Mouse (Mus musculus) Patski (cell line): Measurements from ENCODE around the gene Kcna10. TPM values are rescaled to one million over a fixed set of nuclear protein-coding genes. Genes with fewer than 3 reads are reported as not detected.
A peak's percentile ranks its signal among the peaks of the same experiment; 100 is the strongest.

Experiments
- ATAC-seq: fragments of 100-300 bp; one replicate; pipeline ENCODE4 v1.8.0; 2021
- CTCF ChIA-PET: fragments of 350-600 bp; sonication (Branson Sonifier 250); formaldehyde crosslinking; loops from one replicate; lab custom pipeline; 2022; ENCODE audit warnings: inconsistent platforms; lab: Charles Lee
- POLR2A ChIA-PET: fragments of 350-600 bp; sonication (Branson Sonifier 250); formaldehyde crosslinking; loops from one replicate; lab custom pipeline; 2022; ENCODE audit warnings: antibody characterized with exemption, inconsistent platforms; lab: Charles Lee
- DNase-seq: peaks from one replicate; pipeline ENCODE4 v3.0.0-alpha.2; 2011; ENCODE audit warnings: low read depth, low spot score
- H3K27me3 ChIP-seq: fragments of 371-371 bp; one replicate; pipeline ENCODE4 v1.5.1; 2021
- CTCF ChIP-seq: fragments of 100-300 bp; IDR thresholded peaks from one replicate; pipeline ENCODE4 v1.5.1; 2021
- in situ Hi-C: fragments of 300-500 bp; cut with MboI; formaldehyde crosslinking; loops from 3 replicates; pipeline ENCODE4 v1.11.1; 2018; ENCODE audit warnings: low pct_unique_long_range_greater_than_20kb, mixed read lengths
- polyA plus RNA-seq: library from polyadenylated mRNA; unstranded; gene quantifications from one replicate; pipeline ENCODE4 v1.2.3, GENCODE M21; 2021

Kcna10 gene
- polyA plus RNA-seq, 1 experiment from 2014 or later = not detected

DNA sequence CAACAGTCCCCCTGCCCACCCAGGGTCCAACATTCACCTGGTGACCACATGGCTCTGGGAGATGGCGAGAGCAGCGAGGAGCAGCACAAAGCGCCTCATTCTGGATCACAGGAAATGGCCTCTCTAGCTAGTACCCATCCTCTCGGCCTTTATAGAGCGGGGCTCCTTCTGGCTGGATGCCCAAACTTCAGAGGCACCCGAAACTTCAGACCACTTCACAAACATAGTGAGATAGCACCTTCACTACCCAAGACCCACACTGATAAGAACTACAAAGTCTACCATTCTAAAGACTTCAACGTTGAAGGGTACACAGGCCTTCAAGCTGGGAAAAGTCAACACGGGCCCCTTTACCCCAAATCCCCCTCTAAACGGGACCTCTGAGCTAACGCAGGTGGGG, 38.8 kb downstream of the Kcna10 start, which contains the start of gene Cym:
TSS of gene Cym (minus strand) at position 125 of the 400 bp plus-strand sequence.
- ATAC-seq (no peak), DNase-seq (no peak)
- peaks cover 15% of the 10 kb centered on the region for H3K27me3 ChIP-seq
- no peak for TF ChIP-seq CTCF
- in situ Hi-C loops = no loop called here
- ChIA-PET CTCF (interaction anchor here (1.1 kb wide), 1 partner anchor 12 kb away, joined by 4 read pairs; no protein-coding TSS in a partner anchor), POLR2A (no interaction called here)

DNA sequence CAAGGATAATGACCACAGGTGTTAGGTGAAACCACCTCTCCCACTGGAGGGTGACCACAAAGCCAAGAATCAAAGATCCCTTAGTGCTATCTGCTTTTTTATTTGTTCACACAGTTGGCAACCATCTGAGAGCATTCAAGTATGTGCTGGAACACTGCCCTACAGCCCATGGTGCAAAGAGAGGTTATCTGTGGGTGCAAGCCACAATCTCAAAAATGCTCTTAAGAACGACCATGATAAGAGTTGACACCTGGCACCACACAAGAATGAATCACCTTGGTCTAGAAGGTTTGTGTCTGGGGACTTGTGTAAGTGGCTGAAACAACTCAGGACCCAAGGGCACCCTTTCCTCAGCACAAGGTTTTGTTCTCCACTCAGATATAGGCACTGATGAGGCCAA, 40.4 kb downstream of the Kcna10 start:
- POLR2A ChIA-PET = no interaction called here

DNA sequence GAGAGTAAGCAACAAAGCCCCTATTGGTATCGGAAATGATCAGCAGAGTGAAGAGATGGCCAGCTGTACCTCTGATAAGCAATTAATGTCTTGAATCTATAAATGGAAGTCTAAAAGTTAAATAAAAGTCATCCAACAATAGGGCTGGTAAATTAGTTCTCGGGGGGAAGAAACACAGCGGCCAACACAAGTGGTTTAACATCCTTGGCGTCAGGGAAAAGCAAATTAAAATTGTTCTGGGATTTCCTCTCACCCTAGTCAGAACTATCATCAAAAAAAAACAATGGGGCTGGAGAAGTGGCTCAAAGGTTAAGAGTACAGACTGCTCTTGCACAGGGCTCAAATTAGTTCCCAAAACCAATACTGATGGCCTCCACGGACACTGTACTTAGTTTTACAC, 43.0 kb downstream of the Kcna10 start:
- in situ Hi-C loops = no loop called here
- POLR2A ChIA-PET = no interaction called here

More for the DNA sequence above, 40.4 kb downstream of the Kcna10 start:
- DNase-seq (no peak), ATAC-seq (no peak)
- H3K27me3 ChIP-seq = peaks cover 13% of the 10 kb centered on the region
- CTCF ChIA-PET = no interaction called here
- TF ChIP-seq CTCF = no peak
- in situ Hi-C loops = no loop called here

DNA sequence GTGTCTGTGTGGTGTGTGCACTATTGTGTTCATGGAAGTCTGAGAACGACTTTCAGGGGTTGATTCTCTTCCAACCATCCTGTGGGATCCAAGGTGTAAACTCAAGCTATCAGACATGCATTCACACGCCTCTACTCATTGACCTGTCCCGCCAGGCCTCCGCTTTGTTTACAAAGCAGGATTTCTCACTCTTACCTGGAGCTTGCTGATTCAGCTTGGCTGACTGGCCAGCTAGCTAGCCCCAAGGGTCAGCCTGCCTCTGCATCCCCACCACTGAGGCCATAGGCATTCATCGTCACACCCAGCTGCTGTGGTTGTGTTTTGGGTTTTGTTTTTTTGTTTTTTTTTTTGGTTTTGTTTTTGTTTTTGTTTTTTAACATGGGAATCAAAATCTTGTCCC, 46.4 kb downstream of the Kcna10 start:
- H3K27me3 ChIP-seq = peaks cover 12% of the 10 kb centered on the region
- TF ChIP-seq CTCF = no peak
- in situ Hi-C loops = no loop called here
- DNase-seq = no peak
- POLR2A ChIA-PET = interaction anchor here (0.7 to 0.9 kb wide), 2 partner anchors 197 to 248 kb away, joined by 3 to 7 read pairs; no protein-coding TSS in a partner anchor
- ATAC-seq = no peak
- CTCF ChIA-PET = interaction anchor here (0.9 to 10.1 kb wide), 3 partner anchors 13 to 236 kb away, joined by 3 to 98 read pairs (median 23); no protein-coding TSS in a partner anchor

More for the DNA sequence above, 43.0 kb downstream of the Kcna10 start:
- ATAC-seq (no peak), DNase-seq (no peak)
- peaks cover 14% of the 10 kb centered on the region for H3K27me3 ChIP-seq
- TF ChIP-seq CTCF = no peak
- CTCF ChIA-PET = interaction anchor here (1.3 to 1.4 kb wide), 2 partner anchors 9 to 51 kb away, joined by 3 read pairs; no protein-coding TSS in a partner anchor

DNA sequence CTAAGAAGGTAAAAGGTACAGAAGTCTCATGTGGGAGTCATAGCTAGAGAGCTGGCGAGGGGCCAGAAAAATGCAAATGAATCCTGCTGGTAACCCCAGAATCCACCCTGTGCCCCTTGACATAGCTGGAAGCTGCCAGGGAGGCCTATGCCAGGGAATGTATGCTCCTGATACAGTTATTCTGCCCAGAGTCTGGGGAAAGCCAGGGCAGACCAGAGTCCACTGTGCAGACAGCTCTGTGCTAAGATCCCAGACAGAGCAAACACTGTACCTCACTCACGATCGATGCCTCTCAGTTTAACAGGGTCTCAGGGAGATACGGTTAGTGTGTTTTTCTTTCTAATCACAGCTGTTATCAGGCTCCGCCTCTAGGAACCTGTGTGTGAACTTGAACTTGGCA, 47.0 kb downstream of the Kcna10 start:
- no peak for TF ChIP-seq CTCF
- ChIA-PET POLR2A (interaction anchor here (0.7 to 1.0 kb wide), 2 partner anchors 26 to 196 kb away, joined by 3 to 4 read pairs; no protein-coding TSS in a partner anchor), CTCF (interaction anchor here (1.1 to 10.1 kb wide), 6 partner anchors 13 to 236 kb away, joined by 4 to 98 read pairs (median 5); partner anchors contain the start of gene Lamtor5)
- DNase-seq (no peak), ATAC-seq (no peak)
- H3K27me3 ChIP-seq = peaks cover 12% of the 10 kb centered on the region
- in situ Hi-C loops = loop anchor here (5.0 to 10.0 kb wide), 3 partner anchors 42 to 345 kb away; no protein-coding TSS in a partner anchor

DNA sequence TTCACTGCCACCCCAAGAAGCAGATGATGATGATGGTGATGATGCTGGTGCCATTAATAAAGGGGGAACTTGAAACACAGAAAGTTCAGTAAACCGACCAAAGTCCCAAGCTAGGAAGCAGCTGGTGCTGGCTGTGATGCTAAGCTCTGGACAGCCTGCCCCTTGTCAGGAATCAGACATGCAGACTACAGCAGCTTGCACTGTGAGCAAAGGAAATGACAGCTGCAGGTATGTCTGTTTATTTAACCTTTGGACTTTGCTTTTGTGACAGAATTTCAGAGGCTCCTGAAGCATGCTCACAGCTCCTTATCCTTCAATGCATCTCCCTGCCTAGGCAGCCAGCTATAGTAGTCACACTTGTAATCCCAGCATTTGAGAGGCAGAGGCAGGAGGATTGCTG, 47.7 kb downstream of the Kcna10 start, which contains the start of gene A630076J17Rik:
TSS of gene A630076J17Rik (plus strand) at position 88 of the 400 bp plus-strand sequence.
- no peak for DNase-seq
- in situ Hi-C loops = loop anchor here (5.0 to 10.0 kb wide), 3 partner anchors 42 to 344 kb away; no protein-coding TSS in a partner anchor
- no peak for TF ChIP-seq CTCF
- ChIA-PET CTCF (interaction anchor here (1.1 to 10.1 kb wide), 7 partner anchors 13 to 235 kb away, joined by 3 to 98 read pairs (median 5); partner anchors contain the start of gene Lamtor5), POLR2A (interaction anchor here (1.0 kb wide), 1 partner anchor 25 kb away, joined by 4 read pairs; no protein-coding TSS in a partner anchor)
- no peak for ATAC-seq
- peaks cover 10% of the 10 kb centered on the region for H3K27me3 ChIP-seq

DNA sequence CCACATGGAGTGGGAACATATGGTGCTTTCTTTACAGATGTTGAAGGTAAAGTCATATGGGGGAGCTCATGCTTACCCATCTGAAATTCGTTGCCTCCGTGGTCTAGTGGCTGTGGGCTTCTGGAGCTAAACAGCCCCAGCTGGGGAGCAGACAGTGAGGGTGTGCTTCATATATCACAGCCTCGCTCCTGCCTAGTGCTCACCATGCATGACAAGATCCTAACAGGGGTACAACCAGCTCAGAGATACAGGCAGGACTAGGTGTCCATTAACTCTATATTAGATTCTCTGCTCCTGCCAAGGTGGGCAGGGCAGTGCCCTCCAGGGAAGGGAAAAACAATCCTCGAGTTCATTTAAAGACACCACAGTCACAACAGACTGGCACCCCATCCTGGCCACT, 48.3 kb downstream of the Kcna10 start:
- no peak for TF ChIP-seq CTCF
- peaks cover 9% of the 10 kb centered on the region for H3K27me3 ChIP-seq
- in situ Hi-C loops = loop anchor here (5.0 to 10.0 kb wide), 3 partner anchors 41 to 344 kb away; no protein-coding TSS in a partner anchor
- ATAC-seq (no peak), DNase-seq (no peak)
- POLR2A ChIA-PET = no interaction called here
- CTCF ChIA-PET = interaction anchor here (1.1 to 10.1 kb wide), 7 partner anchors 12 to 234 kb away, joined by 3 to 98 read pairs (median 5); partner anchors contain the start of gene Lamtor5

DNA sequence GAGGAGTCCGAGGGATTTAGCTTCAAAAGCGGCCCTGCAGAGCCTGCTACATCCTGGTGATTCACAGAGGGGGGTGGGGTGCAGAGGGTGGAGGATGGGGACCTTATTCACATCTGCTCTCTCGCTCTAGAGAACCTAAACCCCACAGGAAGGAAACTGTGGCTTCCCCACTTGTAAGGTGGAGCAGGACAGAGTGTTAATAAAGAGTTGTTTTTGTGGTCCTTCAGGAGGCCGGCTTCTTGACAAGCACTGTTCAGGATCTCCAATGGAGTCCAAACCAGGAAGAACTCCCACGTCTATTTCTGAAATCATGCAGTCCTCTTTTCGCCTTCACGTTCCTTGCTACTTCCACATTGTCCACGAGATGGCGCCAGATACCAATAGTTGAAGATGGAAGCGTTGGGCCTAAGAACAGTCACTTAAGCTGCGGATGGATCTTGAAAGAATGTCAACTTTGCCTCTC, 50.5 kb downstream of the Kcna10 start:
- peak; percentile 97 for TF ChIP-seq CTCF
- DNase-seq (peak; percentile 49), ATAC-seq (peak; percentile 79)
- CTCF ChIA-PET = interaction anchor here (0.7 to 10.1 kb wide), 8 partner anchors 13 to 238 kb away, joined by 3 to 98 read pairs (median 8); no protein-coding TSS in a partner anchor
- peaks cover 6% of the 10 kb centered on the region for H3K27me3 ChIP-seq
- in situ Hi-C loops = loop anchor here (5.0 to 10.0 kb wide), 3 partner anchors 39 to 341 kb away; no protein-coding TSS in a partner anchor
- POLR2A ChIA-PET = interaction anchor here (0.7 kb wide), 1 partner anchor 560 kb away, joined by 3 read pairs; no protein-coding TSS in a partner anchor

DNA sequence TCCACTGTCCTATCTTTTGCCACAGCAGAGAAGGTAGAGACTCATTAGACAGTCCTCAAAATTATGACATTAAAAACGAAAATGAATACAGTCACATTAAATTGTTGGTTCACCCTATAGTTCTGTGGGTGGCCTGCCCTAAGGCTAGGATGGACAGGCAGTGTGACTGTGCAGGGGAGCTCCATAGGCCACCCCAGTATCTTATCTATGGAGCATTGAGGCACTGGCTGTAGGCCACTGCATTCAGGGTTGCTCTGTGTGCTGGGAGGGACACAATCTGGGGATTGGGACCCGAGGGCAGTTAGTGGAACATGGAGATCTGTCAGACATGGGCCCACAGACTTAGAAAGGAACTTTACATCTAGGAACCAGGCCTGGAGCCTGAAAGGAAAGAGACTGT, 51.1 kb downstream of the Kcna10 start:
- DNase-seq (no peak), ATAC-seq (no peak)
- ChIA-PET POLR2A (interaction anchor here (1.2 kb wide), 1 partner anchor 35 kb away, joined by 4 read pairs; no protein-coding TSS in a partner anchor), CTCF (interaction anchor here (0.7 to 10.1 kb wide), 8 partner anchors 12 to 238 kb away, joined by 3 to 98 read pairs (median 8); no protein-coding TSS in a partner anchor)
- no peak for TF ChIP-seq CTCF
- peaks cover under 1% of the 10 kb centered on the region for H3K27me3 ChIP-seq
- in situ Hi-C loops = loop anchor here (5.0 to 10.0 kb wide), 3 partner anchors 38 to 341 kb away; no protein-coding TSS in a partner anchor

DNA sequence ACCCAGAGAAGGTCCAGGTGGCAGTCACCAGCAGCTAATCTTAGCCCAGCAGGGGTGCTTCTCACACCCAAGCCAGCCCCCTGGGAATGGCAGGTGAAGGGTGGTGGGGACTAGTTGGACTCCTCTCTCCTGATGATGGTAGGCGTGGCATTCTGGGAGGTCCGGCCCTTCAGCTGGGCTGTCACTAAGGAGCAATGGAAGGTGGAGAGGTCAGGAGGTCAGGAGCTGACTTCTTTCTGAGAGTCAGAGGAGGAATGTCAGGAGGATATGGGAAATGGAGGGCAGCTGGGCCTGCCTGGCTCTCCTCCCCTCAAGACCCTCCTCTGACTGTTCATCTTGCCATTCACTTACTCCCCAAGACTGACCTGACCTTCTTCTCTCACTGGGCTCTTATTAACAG, 55.2 kb downstream of the Kcna10 start:
- ChIA-PET CTCF (interaction anchor here (1.2 to 1.5 kb wide), 4 partner anchors 10 to 40 kb away, joined by 3 to 5 read pairs (median 3); partner anchors contain the start of gene Lamtor5), POLR2A (no interaction called here)
- no peak for DNase-seq
- peaks cover 16% of the 10 kb centered on the region for H3K27me3 ChIP-seq
- TF ChIP-seq CTCF = no peak
- in situ Hi-C loops = loop anchor here (10.0 kb wide), 1 partner anchor 337 kb away; no protein-coding TSS in a partner anchor
- ATAC-seq = no peak
